Mouse (Mus musculus) kidney, postnatal 25 days (tissue): ENCODE results near the gene Pax3.

Experiments
- DNase-seq, 2 experiments: peaks; one replicate each; pipeline ENCODE4 v3.0.0; 2021; ENCODE audit warnings: mixed read lengths in 2 of 2

Gene Pax3

DNA sequence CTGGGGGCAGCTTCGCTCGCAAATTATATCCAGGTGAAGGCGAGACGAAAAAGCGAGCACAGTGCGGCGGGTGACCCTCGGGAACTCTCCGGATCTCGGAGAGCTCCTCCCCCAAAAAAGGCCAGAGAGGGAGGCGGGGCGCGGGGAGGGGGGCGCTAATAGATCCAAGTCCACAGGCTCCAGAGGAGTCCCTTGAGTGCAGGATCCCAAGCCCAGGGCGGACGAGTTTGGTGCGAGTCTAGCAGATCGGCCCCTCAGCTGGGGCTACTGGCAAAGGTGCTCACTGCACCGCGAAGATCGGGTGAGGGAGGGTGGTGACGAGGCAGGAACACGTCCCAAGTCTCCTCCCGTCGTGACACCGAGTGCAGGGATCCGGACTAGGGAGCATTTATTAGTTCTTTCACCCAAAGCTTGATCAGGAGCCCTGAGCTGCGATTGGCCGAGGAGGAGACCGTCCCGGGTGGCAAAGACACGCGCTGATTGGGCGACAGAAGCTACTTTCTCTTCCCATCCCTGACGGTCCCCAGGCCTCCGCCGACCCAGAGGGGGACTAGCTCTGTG is at the start of gene Pax3:
Pax3 (minus strand) TSS at position 384 of the 561 bp plus-strand sequence.
- DNase-seq, result no peak

DNA sequence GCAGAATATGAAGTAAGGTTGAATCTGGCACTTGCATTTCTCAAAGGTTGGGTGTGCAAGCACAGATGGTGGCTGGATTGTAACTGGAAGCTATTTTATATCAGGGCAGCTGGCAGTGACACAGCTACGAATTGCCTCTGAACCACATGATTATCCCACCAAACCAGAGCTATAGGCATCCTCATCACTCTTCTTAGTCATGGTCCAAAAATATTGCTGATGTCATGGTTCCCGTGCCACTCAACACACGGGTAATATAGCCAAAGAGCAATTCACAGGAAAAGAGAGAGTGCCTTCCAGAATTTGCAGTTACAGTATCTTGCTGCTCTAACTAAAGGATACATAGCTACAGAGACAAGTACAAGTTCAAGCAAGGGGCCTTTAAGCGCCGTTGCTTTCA is 37.4 kb upstream of the Pax3 start:
- DNase-seq, result no peak

- DNase-seq, result no peak
Observed at GRCm38 (mm10) chr1:78231901-78232546, 35.1 kb upstream of the Pax3 start.

DNA sequence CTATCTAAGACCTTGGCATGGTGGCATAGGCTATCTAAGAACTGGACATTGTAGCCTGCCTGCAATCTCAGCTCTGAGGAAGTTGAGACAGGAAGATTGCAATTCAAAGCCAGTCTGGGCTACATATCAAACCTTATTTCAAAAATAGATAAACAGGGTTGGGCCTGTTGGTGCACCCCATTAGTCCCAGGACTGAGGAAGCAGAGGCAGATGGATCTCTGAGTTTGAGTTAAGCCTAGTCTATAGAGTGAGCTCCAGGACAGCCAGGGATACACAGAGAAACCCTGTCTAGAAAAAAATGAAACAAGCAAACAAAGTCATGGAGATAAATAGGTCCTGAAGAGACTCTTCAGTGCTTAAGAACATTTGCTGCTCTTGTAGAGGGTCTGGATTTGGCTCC is 32.9 kb upstream of the Pax3 start:
- no peak for DNase-seq

DNA sequence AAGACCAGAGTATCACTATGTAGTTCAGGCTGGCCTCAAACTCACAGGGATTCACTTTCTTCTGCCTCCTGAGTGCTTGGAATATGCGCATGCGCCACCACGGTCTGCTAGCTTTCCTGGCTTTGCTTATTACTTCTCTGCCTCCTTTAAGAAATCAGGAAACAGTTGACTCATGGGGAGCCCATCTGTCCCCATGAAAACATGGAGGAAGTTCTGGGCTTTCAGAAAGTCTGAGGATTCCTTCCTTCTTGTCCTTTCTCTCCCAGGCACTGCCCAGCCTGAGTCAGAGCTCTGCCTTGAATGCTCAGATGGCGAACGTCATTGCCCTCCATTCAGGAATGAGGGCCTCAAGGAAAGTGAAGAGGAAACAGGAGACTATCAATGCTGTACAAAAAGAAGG is 31.8 kb upstream of the Pax3 start:
- DNase-seq, result no peak

- DNase-seq, result no peak
Observed at GRCm38 (mm10) chr1:78218057-78218780, 21.3 kb upstream of the Pax3 start.

- peak in 1 of 2 experiments; percentile 62 for DNase-seq
Observed at GRCm38 (mm10) chr1:78217151-78218034, 20.5 kb upstream of the Pax3 start.

- DNase-seq, result no peak
Observed at GRCm38 (mm10) chr1:78216509-78217141, 19.7 kb upstream of the Pax3 start.

DNA sequence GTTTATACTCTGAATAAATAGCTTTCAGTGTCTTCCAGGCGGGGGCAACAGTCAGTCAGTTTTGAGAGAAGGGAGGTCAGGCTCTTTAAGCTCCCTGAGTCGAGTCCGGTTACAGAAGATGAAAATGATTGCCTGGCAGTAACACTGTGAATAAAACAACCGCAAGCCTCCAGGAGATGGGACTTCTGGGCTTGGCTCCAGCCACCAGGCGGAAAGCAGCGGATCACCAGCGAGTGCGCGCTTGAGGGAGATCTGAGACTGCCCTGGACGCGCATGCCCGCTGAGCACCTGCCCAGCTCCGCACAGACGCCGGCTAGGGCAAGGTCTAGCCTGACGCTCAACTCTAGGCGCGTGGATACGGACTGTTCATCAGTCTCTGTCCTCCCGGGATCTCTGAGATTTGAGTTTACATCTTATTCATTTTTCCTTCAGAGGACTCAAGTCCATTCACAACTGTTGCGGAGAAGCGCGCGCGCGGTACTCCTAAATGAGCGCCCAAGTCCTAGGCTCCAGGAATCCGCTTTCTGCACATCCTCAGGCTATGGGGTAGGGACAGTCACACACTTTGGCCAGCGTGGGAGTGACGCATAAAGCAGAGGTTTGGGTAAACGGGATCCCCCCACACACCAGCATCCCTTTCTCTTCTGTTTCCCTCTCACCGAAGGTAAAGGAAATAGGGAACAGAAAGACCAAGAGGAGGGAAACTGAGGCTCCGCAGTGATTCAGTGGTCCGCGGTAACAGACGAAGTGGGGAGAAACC is 19.0 kb upstream of the Pax3 start:
- peak in 1 of 2 experiments; percentile 65 for DNase-seq

DNA sequence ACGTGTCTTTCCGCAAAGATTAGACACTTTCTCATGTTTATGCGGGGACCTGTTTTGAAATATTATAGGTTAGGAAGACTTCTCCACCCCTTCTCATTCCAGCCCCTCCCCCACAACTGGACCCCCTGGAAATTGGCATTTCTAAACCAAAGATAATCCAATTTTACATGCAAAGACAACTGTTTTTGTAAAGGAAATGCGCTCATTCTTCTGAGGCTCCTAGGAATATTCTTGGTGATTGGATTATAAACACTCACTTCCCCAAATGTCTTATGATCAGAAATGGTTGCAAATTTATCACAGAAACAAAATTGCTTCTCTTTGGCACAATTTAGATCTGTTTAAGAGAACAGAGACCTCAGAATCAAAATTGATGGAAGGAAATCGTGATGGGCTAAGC is 14.1 kb upstream of the Pax3 start:
- DNase-seq, result no peak

GRCm38 (mm10) chr1:78210568-78210967 is 13.6 kb upstream of the Pax3 start:
- DNase-seq, result no peak

DNA sequence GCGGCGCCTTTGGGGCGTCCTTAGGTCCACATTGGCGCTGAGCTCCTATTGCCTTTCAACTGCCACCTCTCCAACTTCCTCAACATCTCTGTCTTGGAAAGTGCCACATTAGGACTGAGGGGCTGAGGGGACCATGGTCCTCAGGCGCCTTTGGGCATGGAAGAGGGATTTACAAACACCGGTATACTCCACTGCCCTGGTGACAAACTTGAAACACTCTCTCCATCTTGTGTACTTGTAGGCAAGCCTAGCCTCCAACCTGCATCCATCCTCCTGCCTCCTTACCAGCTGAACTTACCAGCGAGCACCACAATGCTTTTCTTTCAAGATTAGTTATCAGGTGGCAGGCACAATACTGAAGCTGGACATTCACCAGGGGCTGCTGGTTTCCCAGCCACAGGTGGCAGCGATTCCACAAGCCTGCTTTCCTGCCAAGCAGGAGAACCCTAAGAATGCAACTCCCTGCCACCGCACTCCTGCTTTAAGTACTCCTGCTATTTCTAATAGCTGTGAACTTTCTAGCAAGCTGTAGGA is 11.4 kb upstream of the Pax3 start:
- DNase-seq, result no peak

- DNase-seq, result no peak
Observed at GRCm38 (mm10) chr1:78204341-78204740, 7.4 kb upstream of the Pax3 start.

DNA sequence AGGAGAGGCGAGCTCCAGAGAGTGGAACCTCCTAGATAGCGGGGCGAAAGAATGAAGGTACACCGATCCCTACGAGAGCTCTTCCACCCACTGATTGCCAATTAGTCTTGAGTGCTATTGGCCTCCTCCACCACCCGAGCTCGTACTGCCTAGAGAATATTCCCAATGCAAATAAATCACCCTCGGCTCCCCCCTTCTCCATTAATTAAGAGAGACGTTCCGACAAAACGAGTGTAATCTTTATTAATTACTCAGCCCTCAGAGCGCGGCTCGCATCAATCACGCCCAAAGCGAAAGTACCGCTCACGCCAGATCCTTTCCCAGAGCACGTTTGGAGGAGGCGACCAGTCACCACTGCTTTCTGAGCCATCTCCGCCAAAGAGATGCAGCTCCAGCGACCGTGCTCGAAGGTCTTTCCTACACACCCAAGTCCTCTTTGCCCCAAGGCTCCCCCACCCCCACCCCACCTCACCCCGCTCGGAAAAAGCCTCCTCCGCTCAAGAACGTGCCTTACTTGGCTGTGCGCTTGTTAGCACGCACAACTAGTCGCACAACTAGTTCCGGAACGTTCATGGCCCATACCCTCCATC is 6.8 kb upstream of the Pax3 start:
- DNase-seq, result no peak

DNA sequence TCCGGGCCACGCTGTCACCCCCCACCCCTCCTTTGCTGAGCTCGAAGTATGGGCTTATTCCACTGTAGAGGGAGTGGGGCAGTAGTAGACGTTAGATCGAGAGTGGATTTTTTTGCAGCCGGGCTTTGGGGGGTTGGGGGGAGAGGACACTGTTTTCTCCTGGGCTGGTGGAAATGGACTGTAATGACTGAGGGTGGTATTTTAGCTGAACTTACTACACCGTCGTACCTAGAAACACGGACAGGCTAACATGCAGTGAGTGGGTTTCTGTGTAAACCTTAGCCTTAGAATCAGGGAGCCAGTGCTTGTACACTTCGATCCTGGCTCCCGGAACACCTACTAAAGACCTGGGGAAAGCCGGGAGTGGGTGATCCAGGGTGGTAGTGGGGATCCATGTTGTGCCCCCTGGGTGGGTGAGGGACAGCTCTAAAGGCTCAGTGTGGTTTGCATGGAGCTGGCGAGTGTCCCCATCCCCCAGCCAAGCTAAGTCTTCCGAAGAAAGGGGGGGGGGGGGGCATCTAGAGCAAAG is 6.2 kb upstream of the Pax3 start:
- DNase-seq, result no peak

- no peak for DNase-seq
Observed at GRCm38 (mm10) chr1:78202466-78203085, 5.6 kb upstream of the Pax3 start.

GRCm38 (mm10) chr1:78201251-78202010 is 4.5 kb upstream of the Pax3 start:
- no peak for DNase-seq

DNA sequence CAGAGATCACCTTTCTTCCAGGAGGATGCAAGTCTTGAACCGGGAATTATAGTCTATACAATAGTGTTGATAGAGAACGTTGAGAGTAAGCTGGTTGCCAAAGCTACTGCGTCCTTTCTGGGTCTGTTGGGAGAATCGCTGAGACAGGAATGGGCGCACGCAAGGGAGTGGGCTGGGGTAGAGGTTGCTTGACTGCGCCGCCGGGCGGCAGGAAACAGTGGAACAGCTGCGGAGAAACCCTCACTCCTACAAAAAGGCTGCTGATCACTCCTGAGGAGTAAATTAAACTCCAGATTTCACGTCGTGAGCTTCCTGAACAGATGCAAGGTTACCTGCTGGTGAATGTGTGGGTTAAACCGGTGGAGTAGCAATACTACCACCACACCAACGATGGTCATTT is 3.3 kb upstream of the Pax3 start:
- DNase-seq, result no peak

GRCm38 (mm10) chr1:78199221-78199620 is 2.3 kb upstream of the Pax3 start:
- no peak for DNase-seq
